Mouse (Mus musculus) midbrain, embryonic 12.5 days (tissue): Measurements from ENCODE around the gene Hs3st6. TPM values are rescaled to one million over a fixed set of nuclear protein-coding genes. Genes with fewer than 3 reads are reported as not detected.
"Not testable (repeated sequence)": the region's sequence is repeated elsewhere in the genome, so short reads cannot be mapped to it uniquely, and the experiment has no call there.

Experiments used
- ATAC-seq: fragments of 200-750 bp; cut with Nextera tagmentation; 2 replicates; pipeline ENCODE4 v1.8.0; 2017; ENCODE audit warnings: low read depth, moderate TSS enrichment, moderate library complexity; ENCODE audit not compliant: low FRiP score
- H3K27ac ChIP-seq: fragments of 300-500 bp; sonication (generic); replicated peaks from 2 replicates; pipeline ENCODE4 v1.5.1; 2016; ENCODE audit warnings: mild to moderate bottlenecking
- H3K27me3 ChIP-seq: fragments of 300-500 bp; sonication (generic); 2 replicates; pipeline ENCODE4 v1.6.1; 2016; ENCODE audit warnings: mild to moderate bottlenecking
- H3K36me3 ChIP-seq: fragments of 300-500 bp; sonication (generic); 2 replicates; pipeline ENCODE4 v1.6.1; 2016
- H3K4me1 ChIP-seq: fragments of 300-500 bp; sonication (generic); 2 replicates; pipeline ENCODE4 v1.6.1; 2016
- H3K4me2 ChIP-seq: fragments of 300-500 bp; sonication (generic); replicated peaks from 2 replicates; pipeline ENCODE4 v1.6.1; 2016; ENCODE audit warnings: mild to moderate bottlenecking, moderate library complexity
- H3K4me3 ChIP-seq: fragments of 300-500 bp; sonication (generic); 2 replicates; pipeline ENCODE4 v1.5.1; 2016; ENCODE audit warnings: mild to moderate bottlenecking
- H3K9ac ChIP-seq: fragments of 300-500 bp; sonication (generic); replicated peaks from 2 replicates; pipeline ENCODE4 v1.6.1; 2016; ENCODE audit warnings: mild to moderate bottlenecking, moderate library complexity
- H3K9me3 ChIP-seq: fragments of 300-500 bp; sonication (generic); 2 replicates; pipeline ENCODE4 v1.6.1; 2016; ENCODE audit warnings: mild to moderate bottlenecking
- WGBS: fragments of 180-500 bp; shearing (Covaris S2); methylation state at CpG from one replicate; pipeline ENCODE4 v1.1.7; 2016; 5-methylcytosine and 5-hydroxymethylcytosine counted together
- polyA plus RNA-seq: library from polyadenylated mRNA; unstranded; fragments of >200 nt; fragmentation: Nextera tagmentation; extraction: Ambion mirVana; gene quantifications from 2 replicates; pipeline ENCODE4 v1.2.1, GENCODE M21; 2016

The Hs3st6 gene
- 0.41 and 0.63 TPM in 2 replicates for polyA plus RNA-seq

DNA sequence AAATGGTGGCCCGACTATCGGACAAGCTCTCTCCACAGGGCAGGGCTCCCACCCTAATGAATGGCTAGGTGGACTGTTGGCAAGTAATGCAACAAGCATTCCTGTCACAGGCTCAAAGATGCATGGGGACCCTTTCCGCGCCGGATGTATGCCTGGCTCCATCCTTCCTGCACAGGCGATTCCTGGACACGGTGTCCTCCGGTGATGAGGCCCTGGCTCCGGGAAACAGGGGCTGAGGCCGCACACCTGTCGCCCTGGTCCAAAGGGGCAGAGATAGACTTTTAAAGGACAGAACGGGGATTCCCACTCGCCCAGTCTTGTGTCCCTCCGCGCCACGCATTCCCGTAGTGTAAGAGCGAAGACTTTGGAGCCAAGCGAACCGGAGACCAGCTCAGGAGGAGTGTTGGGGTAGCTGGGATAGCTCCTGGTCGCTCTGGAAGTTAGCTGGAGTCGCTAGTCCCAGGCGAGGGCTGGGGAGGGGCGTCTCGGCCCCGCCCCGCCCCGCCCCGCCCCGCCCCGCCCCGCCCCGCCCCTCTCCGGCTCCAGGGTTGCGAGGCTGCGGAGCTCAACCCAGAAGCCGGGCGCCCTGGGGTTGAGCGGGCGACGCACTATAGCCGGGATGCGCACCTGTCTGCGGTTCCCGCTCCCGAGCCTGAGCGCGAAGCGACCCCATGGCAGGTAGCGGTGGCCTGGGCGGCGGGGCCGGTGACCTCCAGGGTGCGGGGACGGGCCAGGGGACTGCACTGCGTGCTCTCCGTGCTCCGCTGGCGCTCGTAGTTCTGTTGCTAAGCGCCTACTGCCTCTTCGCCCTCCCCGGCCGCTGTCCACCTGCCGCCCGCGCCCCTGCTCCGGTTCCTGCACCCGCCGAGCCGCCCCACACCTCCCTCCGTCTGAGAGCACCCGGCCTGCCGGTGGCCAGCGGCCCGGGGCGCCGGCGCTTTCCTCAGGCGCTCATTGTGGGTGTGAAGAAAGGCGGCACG lies at the start of gene Hs3st6:
Gene Hs3st6 (plus strand): TSS at position 574 of the 980 bp plus-strand sequence.
- Histone ChIP-seq H3K27me3 (peaks cover 82% of the 10 kb centered on the region), H3K27ac (no peak within 1 kb of the TSS), H3K9me3 (no peaks in the 10 kb centered on the region), H3K4me1 (peaks cover 14% of the 10 kb centered on the region), H3K4me2 (peak within 1 kb of the TSS; percentile 96), H3K9ac (peak within 1 kb of the TSS; percentile 47), H3K36me3 (no peaks in the 10 kb centered on the region), H3K4me3 (peak within 1 kb of the TSS; percentile 55)
- WGBS: 1% methylated on average over 58 of the region's 82 CpGs
- peak; percentile 75 for ATAC-seq

DNA sequence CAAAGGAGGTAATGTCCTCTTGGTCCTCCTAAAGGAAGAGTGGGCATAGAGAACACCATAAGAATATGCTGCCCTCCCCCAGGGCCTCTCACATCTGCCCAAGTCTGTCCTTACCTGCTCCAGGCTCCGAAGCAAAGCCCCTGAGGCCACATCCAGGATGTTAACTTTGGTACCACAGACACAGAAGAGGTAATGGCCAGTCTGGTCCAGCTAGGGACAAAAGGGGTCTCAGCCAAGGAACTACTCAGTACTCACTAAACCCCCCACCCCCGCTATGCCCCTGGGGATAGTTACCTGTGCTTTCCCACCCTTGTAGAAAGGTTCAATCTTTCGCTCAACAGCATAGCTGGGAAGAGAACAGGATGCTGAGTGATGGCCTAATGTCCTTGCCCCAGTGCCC lies 47.0 kb upstream of the Hs3st6 start:
- no peak for ATAC-seq
- Histone ChIP-seq H3K9ac (no peak overlapping the region), H3K4me2 (0 out of 2 replicates have a peak overlapping the region, but pooled peaks have one; percentile 80), H3K4me1 (peaks cover 16% of the 10 kb centered on the region), H3K4me3 (0 out of 2 replicates have a peak overlapping the region, but pooled peaks have one; percentile 7), H3K27me3 (no peaks in the 10 kb centered on the region), H3K9me3 (no peaks in the 10 kb centered on the region), H3K27ac (no peak overlapping the region), H3K36me3 (peaks cover 44% of the 10 kb centered on the region)
- 95% methylated on average over 3 of the region's 3 CpGs for WGBS

DNA sequence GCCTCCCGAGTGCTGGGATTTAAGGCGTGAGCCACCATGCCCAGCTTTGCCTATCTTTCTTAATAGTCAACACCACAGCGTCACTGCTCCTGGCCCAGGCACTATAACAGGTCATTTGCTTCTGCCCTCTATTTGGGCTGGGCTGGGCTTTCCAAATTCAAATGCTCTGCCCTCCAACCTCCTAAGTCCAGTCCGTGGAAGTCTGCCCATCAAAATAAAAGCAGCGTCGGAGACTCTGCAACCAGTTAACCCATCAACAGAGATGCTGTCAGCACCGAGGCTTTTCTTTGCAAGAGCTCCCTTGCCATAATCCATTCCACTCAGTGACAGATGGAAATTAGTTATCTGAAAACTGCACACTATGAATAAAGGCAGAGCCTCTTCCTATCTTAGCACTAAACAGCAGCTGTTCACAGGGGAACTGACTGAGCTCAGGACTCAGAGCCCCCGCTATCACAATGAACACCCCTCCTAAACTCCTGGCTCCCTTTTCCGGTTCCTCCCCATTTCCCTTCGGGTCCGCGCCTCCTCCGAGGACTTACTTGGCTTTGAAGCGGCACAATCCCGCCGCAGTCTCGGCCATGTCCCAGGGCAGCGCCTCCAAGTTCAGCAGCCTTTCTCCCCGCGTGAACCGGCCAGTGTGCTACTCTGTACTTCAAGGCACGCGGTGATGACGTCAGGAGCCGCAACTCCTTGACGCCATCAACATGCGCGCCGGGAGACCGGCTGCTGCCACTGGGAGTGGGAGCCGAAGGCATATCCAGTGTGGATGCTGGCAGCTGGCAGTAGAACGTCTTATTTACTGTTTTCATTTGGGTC lies 45.6 kb upstream of the Hs3st6 start, which contains the start of gene Tbl3:
Gene Tbl3 (minus strand): TSS at position 679 of the 819 bp plus-strand sequence.
- Histone ChIP-seq H3K4me3 (peak within 1 kb of the TSS; percentile 80), H3K27ac (peak within 1 kb of the TSS; percentile 77), H3K36me3 (peaks cover 30% of the 10 kb centered on the region), H3K9ac (peak within 1 kb of the TSS; percentile 71), H3K4me1 (peaks cover 16% of the 10 kb centered on the region), H3K4me2 (peak within 1 kb of the TSS; percentile 80), H3K27me3 (no peaks in the 10 kb centered on the region), H3K9me3 (no peaks in the 10 kb centered on the region)
- 4% methylated on average over 32 of the region's 32 CpGs for WGBS
- ATAC-seq: peak; percentile 92

DNA sequence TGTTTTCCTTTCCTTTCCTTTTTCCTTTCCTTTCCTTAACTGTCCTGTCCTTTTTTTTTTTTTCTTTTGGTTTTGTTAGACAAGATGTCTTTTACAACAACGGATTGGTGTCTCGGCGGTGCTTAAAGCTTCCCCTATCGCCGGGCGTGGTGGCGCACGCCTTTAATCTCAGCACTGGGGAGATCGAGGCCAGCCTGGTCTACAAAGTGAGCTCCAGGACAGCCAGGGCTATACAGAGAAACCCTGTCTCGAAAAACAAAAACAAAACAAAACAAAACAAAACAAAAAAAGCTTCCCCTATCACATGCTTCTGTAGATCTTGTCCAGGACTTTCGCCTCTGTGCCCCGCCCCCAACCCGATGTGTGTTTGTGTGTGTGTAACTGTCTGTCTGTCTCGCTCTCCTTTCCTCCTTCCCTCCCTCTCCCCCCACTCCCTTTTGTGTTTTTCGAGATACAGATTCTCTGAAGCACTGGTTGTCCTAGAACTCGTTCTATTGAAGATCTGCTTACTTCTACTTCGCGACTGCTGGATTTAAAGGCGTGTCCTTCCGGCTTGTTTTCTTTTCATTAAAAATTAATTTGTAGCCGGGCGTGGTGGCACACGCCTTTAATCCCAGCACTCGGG lies 44.9 kb upstream of the Hs3st6 start:
- no peaks in the 10 kb centered on the region for H3K9me3 ChIP-seq
- peak overlapping the region; percentile 77 for H3K27ac ChIP-seq
- H3K36me3 ChIP-seq: peaks cover 24% of the 10 kb centered on the region
- peaks cover 16% of the 10 kb centered on the region for H3K4me1 ChIP-seq
- peak overlapping the region; percentile 80 for H3K4me3 ChIP-seq
- peak; percentile 68; the same call in 1 of the 2 replicates for ATAC-seq
- WGBS: 8% methylated on average over 24 of the region's 24 CpGs
- peak overlapping the region; percentile 80 for H3K4me2 ChIP-seq
- H3K27me3 ChIP-seq: no peaks in the 10 kb centered on the region
- H3K9ac ChIP-seq: peak overlapping the region; percentile 71

DNA sequence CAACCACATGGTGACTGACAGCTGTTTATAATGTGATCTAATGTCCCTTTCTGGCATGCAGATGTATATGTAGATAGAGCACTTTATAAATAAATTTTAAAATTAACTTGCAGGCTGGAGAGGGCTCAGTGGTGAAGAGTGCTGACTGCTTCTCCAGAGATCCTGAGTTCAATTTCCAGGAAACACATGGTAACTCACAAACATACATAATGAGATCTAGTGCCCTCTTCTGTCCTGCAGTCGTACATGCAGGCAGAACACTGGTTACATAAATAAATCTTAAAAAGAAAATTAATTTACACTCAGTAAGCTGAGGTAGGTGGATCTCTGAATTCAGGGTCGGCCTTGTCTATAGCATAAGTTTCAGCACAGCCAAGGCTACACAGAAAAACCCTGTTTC lies 44.1 kb upstream of the Hs3st6 start:
- WGBS: 39% methylated on average over 2 of the region's 2 CpGs
- peaks cover 16% of the 10 kb centered on the region for H3K4me1 ChIP-seq
- no peak overlapping the region for H3K27ac ChIP-seq
- no peak for ATAC-seq
- H3K4me3 ChIP-seq: no peak overlapping the region
- no peak overlapping the region for H3K9ac ChIP-seq
- H3K4me2 ChIP-seq: peak overlapping the region; percentile 80; the same call in 1 of the 2 replicates
- peaks cover 20% of the 10 kb centered on the region for H3K36me3 ChIP-seq
- no peaks in the 10 kb centered on the region for H3K27me3 ChIP-seq
- H3K9me3 ChIP-seq: no peaks in the 10 kb centered on the region

DNA sequence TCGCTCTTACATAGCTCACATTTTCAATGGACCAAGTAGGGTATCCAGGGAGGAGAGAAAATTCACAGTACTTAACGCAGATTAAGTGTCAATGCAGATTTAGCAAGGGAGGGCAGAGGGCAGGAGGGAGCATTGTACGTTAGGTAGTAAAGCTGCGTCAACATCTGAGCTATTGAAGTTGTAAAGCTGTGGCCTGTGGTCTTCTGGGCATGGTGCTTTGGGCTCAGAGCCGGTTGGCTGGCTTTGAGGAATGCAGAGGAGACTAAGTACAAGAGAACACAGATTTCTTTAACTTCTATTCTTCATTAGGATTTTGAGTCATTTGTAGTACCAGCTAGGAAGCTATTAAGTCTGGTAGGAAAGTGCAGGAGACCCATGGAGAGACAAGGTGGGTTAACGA lies 37.2 kb upstream of the Hs3st6 start:
- H3K9me3 ChIP-seq: no peaks in the 10 kb centered on the region
- peaks cover 11% of the 10 kb centered on the region; the same call in 1 of the 2 replicates for H3K36me3 ChIP-seq
- no peaks in the 10 kb centered on the region for H3K27me3 ChIP-seq
- no peak for ATAC-seq
- no peak overlapping the region for H3K4me3 ChIP-seq
- no peak overlapping the region for H3K9ac ChIP-seq
- H3K4me2 ChIP-seq: no peak overlapping the region
- peaks cover 5% of the 10 kb centered on the region; the same call in 1 of the 2 replicates for H3K4me1 ChIP-seq
- H3K27ac ChIP-seq: no peak overlapping the region
- 18% methylated on average over 6 of the region's 6 CpGs for WGBS

DNA sequence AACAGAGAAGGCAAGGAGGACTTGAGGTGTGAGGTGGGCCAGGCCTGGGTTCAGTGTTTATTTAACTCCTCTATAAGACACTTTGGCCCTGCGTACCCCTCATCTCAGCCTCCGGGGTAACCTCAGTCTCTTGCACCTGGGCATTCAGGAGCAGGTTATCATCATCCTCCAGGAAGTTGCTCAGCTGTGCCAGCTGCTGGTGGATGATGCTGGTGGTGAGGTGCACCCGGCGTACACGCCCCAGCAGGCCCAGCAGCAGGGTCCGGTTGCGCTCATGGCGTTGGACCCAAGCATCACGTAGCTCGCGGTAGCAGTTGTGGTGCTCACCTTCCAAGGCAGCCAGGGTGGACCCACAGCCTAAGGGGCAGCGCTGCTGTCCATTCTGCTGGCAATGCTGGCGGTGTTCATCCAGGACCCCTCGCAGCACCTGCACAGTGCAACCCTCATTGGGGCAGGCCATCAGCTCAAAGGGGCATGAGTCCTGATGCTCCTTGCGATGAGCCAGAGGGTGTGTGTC lies 36.6 kb upstream of the Hs3st6 start:
- no peaks in the 10 kb centered on the region for H3K9me3 ChIP-seq
- peaks cover 9% of the 10 kb centered on the region for H3K4me1 ChIP-seq
- WGBS: 94% methylated on average over 15 of the region's 15 CpGs
- H3K36me3 ChIP-seq: peaks cover 13% of the 10 kb centered on the region; the same call in 1 of the 2 replicates
- no peak overlapping the region for H3K27ac ChIP-seq
- H3K9ac ChIP-seq: no peak overlapping the region
- no peak overlapping the region for H3K4me2 ChIP-seq
- H3K27me3 ChIP-seq: no peaks in the 10 kb centered on the region
- H3K4me3 ChIP-seq: no peak overlapping the region
- ATAC-seq: no peak

DNA sequence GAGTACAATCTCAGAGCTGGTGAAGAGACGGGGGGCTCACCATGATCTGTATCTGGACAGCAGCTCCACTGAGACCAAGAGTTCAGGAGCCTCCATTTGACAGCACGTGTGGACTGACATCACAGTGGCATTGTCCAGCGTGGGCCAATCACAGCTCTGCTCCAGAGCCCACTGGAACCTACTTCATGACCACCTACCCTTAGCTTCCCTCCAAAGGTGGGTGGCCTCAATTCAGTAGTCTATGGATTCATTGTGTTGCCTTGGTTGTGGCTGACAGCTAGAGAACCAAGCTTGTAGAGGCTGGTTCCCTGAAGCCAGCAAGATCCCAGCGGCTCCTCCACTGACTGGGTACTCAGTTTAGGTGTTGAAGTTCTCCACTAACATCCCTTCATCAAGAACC lies 34.8 kb upstream of the Hs3st6 start, which contains the start of the genes Rnf151 and Rps2:
Gene Rnf151 (minus strand): TSS at position 121 of the 400 bp plus-strand sequence.
Gene Rps2 (plus strand): TSS at position 174 of the 400 bp plus-strand sequence.
- 80% methylated on average over 4 of the region's 4 CpGs for WGBS
- Histone ChIP-seq H3K4me3 (peak within 1 kb of the TSS; percentile 67), H3K9me3 (no peaks in the 10 kb centered on the region), H3K9ac (0 out of 2 replicates have a peak within 1 kb of the TSS, but pooled peaks have one; percentile 81), H3K4me2 (peak within 1 kb of the TSS; percentile 81), H3K27me3 (no peaks in the 10 kb centered on the region), H3K36me3 (peaks cover 27% of the 10 kb centered on the region), H3K4me1 (peaks cover 26% of the 10 kb centered on the region), H3K27ac (no peak within 1 kb of the TSS)
- no peak for ATAC-seq

DNA sequence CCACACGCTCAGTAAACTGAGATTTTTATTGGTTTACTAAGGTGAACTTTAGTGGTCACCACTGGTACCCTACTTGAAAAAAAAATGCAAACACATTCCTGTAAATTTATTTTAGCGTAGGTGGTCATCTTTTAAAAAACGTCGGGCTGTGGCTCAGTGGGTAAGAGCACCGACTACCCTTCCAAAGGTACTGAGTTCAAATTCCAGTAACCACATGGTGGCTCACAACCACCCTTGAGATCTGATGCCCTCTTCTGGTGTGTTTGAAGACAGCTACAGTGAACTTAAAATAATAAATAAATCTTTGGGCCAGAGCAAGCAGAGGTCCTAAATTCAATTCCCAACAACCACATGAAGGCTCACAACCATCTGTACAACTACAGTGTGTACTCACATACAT lies 33.9 kb upstream of the Hs3st6 start:
- Histone ChIP-seq H3K4me1 (peaks cover 33% of the 10 kb centered on the region), H3K9ac (peak overlapping the region; percentile 81), H3K36me3 (peaks cover 27% of the 10 kb centered on the region), H3K4me2 (peak overlapping the region; percentile 81), H3K4me3 (peak overlapping the region; percentile 67)
- not testable (repeated sequence) for ATAC-seq, H3K27me3 ChIP-seq, H3K9me3 ChIP-seq, H3K27ac ChIP-seq
- WGBS: 68% methylated on average over 5 of the region's 5 CpGs

DNA sequence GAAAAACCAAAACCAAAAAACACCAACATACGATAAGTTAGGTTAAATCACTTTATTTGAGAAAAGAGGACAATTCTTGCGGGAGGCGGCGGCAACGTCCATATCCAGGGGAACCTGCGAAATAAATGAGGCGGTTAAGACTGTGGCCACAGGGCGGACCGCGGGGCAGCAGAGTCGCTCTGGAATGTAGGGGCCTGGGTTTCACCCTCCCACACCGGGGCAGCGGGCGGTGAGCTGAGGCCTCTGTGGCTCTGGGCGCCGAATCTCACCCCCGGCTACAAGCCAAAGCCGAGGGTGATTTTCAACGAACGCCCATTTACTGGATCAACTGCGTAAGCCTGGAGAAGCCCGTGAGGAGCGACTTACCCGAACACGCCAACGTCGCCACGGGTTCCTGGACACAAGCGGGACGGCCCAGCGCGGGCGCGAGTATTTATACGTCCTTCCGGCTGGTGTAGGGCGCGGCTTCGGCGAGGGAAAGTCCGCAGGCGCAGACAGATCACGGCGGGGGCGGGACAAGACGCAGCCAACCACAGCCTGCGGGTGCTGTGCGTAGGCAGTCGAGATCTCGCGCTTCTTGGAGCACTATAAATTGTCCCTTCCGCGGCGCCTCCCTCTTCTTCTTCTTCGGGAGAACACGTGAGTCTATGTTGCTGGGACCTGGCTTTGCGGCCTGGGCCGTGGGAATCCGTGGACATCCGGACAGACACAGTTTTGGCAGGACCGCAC lies 33.1 kb upstream of the Hs3st6 start:
- peak overlapping the region; percentile 81 for H3K4me2 ChIP-seq
- H3K4me1 ChIP-seq: peaks cover 33% of the 10 kb centered on the region
- peak; percentile 98 for ATAC-seq
- no peaks in the 10 kb centered on the region for H3K27me3 ChIP-seq
- WGBS: under 1% methylated on average over 61 of the region's 61 CpGs
- H3K9me3 ChIP-seq: no peaks in the 10 kb centered on the region
- H3K36me3 ChIP-seq: peaks cover 27% of the 10 kb centered on the region
- H3K4me3 ChIP-seq: peak overlapping the region; percentile 67
- H3K9ac ChIP-seq: peak overlapping the region; percentile 85
- H3K27ac ChIP-seq: peak overlapping the region; percentile 87
